In genomic region chr4:56252375-56252774, GRCm38 (mm10) we compare ENCODE assay signal across 18 mouse cellular contexts.
A peak's percentile ranks its signal among the peaks of the same experiment; 100 is the strongest.
DNase-seq lines count a peak whose midpoint lies in the region; ATAC-seq and TF ChIP-seq lines count a peak whose summit lies in the region.
"Had no signal": no experiment of that assay in that cellular context is flagged by ENCODE, and none has a peak within 500 bp of the region (broad histone marks: within the 10 kb centered on the region; RNA-seq: fewer than 3 reads in every experiment).

No protein-coding gene starts in this region.

- TF ChIP-seq POLR2A in heart, adult 2 months (IDR thresholded peaks at IDR 0.05; ENCODE audit: insufficient read depth, low read depth, low read length) = no peak

- H3K9me3 ChIP-seq in lung, postnatal 0 days (ENCODE audit: low read length) = no peaks in the 10 kb centered on the region
- H3K9me3 ChIP-seq: embryonic facial prominence, embryonic 10.5 days; forebrain, embryonic 13.5 days; heart, embryonic 13.5 days had no signal

- TF ChIP-seq CTCF in heart, adult 2 months (IDR thresholded peaks at IDR 0.05) = no peak
- no peak for TF ChIP-seq CTCF in lung, postnatal 0 days (IDR thresholded peaks at IDR 0.05)

- no peaks in the 10 kb centered on the region for H3K79me2 ChIP-seq in heart, adult 2 months (replicated peaks; ENCODE audit: control insufficient read depth, insufficient read depth, low read length)

- H3K4me2 ChIP-seq in lung, postnatal 0 days (replicated peaks; ENCODE audit: low read depth, low read length) = no peak overlapping the region
- H3K4me2 ChIP-seq: forebrain, embryonic 13.5 days; heart, embryonic 13.5 days had no signal

- ATAC-seq in lung, postnatal 0 days = peak; percentile 71
- ATAC-seq: forebrain, embryonic 13.5 days; forebrain, postnatal 0 days had no signal

- H3K27ac ChIP-seq in heart, adult 2 months = no peak overlapping the region
- H3K27ac ChIP-seq in lung, postnatal 0 days (ENCODE audit: low read length) = no peak overlapping the region
- H3K27ac ChIP-seq: embryonic facial prominence, embryonic 10.5 days; forebrain, embryonic 13.5 days; heart, embryonic 13.5 days had no signal

- no peaks in the 10 kb centered on the region for H3K36me3 ChIP-seq in heart, adult 2 months (ENCODE audit: control insufficient read depth, insufficient read depth, low read length)
- no peaks in the 10 kb centered on the region for H3K36me3 ChIP-seq in lung, postnatal 0 days (ENCODE audit: insufficient read depth, low read length)
- H3K36me3 ChIP-seq: embryonic facial prominence, embryonic 10.5 days; heart, embryonic 13.5 days had no signal

- DNase-seq in heart, adult 11 months = peak; percentile 87
- DNase-seq in heart, adult 2 months = no peak
- peak; percentile 6 for DNase-seq in kidney, postnatal 14 days
- no peak for DNase-seq in kidney, postnatal 25 days
- peak; percentile 44 for DNase-seq in lung, postnatal 0 days (ENCODE audit: low spot score)
- DNase-seq in lung, postnatal 4 days = no peak
- peak; percentile 9 for DNase-seq in yolk sac, embryonic 10.5 days (ENCODE audit: low spot score)
- no peak for DNase-seq in ovary, postnatal 36 days (ENCODE audit: low spot score)
- DNase-seq: adrenal gland, postnatal 10 days; cerebellum, adult 11 months; cerebellum, adult 8-10 months; cerebellum, postnatal 25 days; forebrain, postnatal 0 days; gastrocnemius, postnatal 14 days; heart, postnatal 36 days had no signal

- H3K27me3 ChIP-seq in heart, adult 2 months (ENCODE audit: control insufficient read depth, insufficient read depth, low read length) = no peaks in the 10 kb centered on the region
- H3K27me3 ChIP-seq in lung, postnatal 0 days (replicated peaks; ENCODE audit: insufficient read depth, low read length) = no peaks in the 10 kb centered on the region
- H3K27me3 ChIP-seq: forebrain, embryonic 13.5 days; heart, embryonic 13.5 days had no signal

- 18% methylated on average over 1 of the region's 1 CpGs for WGBS in heart, adult 2 months
- WGBS in lung, postnatal 0 days = 9% methylated on average over 1 of the region's 1 CpGs

- H3K4me3 ChIP-seq in heart, adult 2 months = no peak overlapping the region
- no peak overlapping the region for H3K4me3 ChIP-seq in lung, postnatal 0 days (ENCODE audit: low read depth, low read length)
- H3K4me3 ChIP-seq: embryonic facial prominence, embryonic 10.5 days; forebrain, embryonic 13.5 days; heart, embryonic 13.5 days had no signal

- no peak overlapping the region for H3K9ac ChIP-seq in heart, adult 2 months (ENCODE audit: low read depth, low read length)
- H3K9ac ChIP-seq in lung, postnatal 0 days (replicated peaks; ENCODE audit: low read depth) = no peak overlapping the region
- H3K9ac ChIP-seq: forebrain, embryonic 13.5 days; forebrain, postnatal 0 days; heart, embryonic 13.5 days had no signal

- H3K4me1 ChIP-seq in heart, adult 2 months (ENCODE audit: control insufficient read depth, insufficient read depth, low read length) = no peaks in the 10 kb centered on the region; the same call in 1 of the 2 replicates
- H3K4me1 ChIP-seq in lung, postnatal 0 days (ENCODE audit: insufficient read depth, low read depth, low read length) = no peaks in the 10 kb centered on the region
- H3K4me1 ChIP-seq: heart, embryonic 13.5 days had no signal

- TF ChIP-seq EP300 in heart, adult 2 months (IDR thresholded peaks at IDR 0.05; ENCODE audit: insufficient read depth, low read depth, low read length) = no peak
- TF ChIP-seq EP300 in lung, postnatal 0 days (IDR thresholded peaks at IDR 0.05) = peak; percentile 66; the same call in 1 of the 2 replicates

- intact Hi-C loops in heart, adult 2 months (cut with DNase I) = no loop called here

Comparison
In these comparisons a context has a peak if more than half of its experiments do, and no peak if none do; other contexts are left out.
1. DNase-seq: peak in heart, adult 11 months (single experiment), kidney, postnatal 14 days (single experiment), lung, postnatal 0 days (single experiment) and yolk sac, embryonic 10.5 days (single experiment); none in heart, adult 2 months (0 of 2), kidney, postnatal 25 days (0 of 2), lung, postnatal 4 days (0 of 2) and ovary, postnatal 36 days (single experiment).